9 mouse cellular contexts compared by ENCODE assay signal in genomic region chr8:71572847-71573633, GRCm38 (mm10). TPM values are rescaled to one million over a fixed set of nuclear protein-coding genes. Genes with fewer than 3 reads are reported as not detected.
A peak's percentile ranks its signal among the peaks of the same experiment; 100 is the strongest.
DNase-seq lines count a peak whose midpoint lies in the region; ATAC-seq lines count a peak whose summit lies in the region.
"Had no signal": no experiment of that assay in that cellular context is flagged by ENCODE, and none has a peak within 500 bp of the region (broad histone marks: within the 10 kb centered on the region; RNA-seq: fewer than 3 reads in every experiment).

No protein-coding gene starts in this region.

- H3K27ac ChIP-seq in limb, embryonic 13.5 days = peak overlapping the region; percentile 67

- 74% methylated on average over 9 of the region's 9 CpGs for WGBS in limb, embryonic 13.5 days

- H3K27me3 ChIP-seq in limb, embryonic 13.5 days = peaks cover 11% of the 10 kb centered on the region

- peaks cover 35% of the 10 kb centered on the region for H3K4me1 ChIP-seq in limb, embryonic 13.5 days

- no peaks in the 10 kb centered on the region for H3K36me3 ChIP-seq in limb, embryonic 13.5 days

- no peaks in the 10 kb centered on the region for H3K9me3 ChIP-seq in limb, embryonic 13.5 days

- ATAC-seq in limb, embryonic 13.5 days (ENCODE audit: low FRiP score, low read depth) = no peak
- ATAC-seq in megakaryocyte progenitor cell, adult 5-6 weeks (replicated peaks; ENCODE audit: poor library complexity) = no peak

- H3K9ac ChIP-seq in limb, embryonic 13.5 days = peak overlapping the region; percentile 39; the same call in 1 of the 2 replicates

- H3K4me3 ChIP-seq in limb, embryonic 13.5 days = peak overlapping the region; percentile 15

- peak; percentile 89 for DNase-seq in layer of hippocampus, adult 11-12 months (ENCODE audit: low spot score)
- no peak for DNase-seq in layer of hippocampus, adult 9-10 months (ENCODE audit: low spot score)
- DNase-seq in cerebellum, adult 11-12 months = peak; percentile 79
- peak; percentile 64 to 66 for DNase-seq in frontal cortex, postnatal 25 days (ENCODE audit: low spot score in 2 of 2)
- DNase-seq in kidney, adult 8-10 months = peak; percentile 69 to 73
- DNase-seq in testis, postnatal 10 days (ENCODE audit: low spot score) = peak; percentile 94

- H3K4me2 ChIP-seq in limb, embryonic 13.5 days (replicated peaks) = peak overlapping the region; percentile 79

RNA-seq across cellular contexts. Expression of gene Slc27a1, which starts 4.4 kb away (rescaled TPM):
- polyA plus RNA-seq in limb, embryonic 13.5 days (2015; fragmentation: Nextera tagmentation; extraction: Ambion mirVana) = 52.2 and 52.3 TPM in 2 replicates
- 3.6 TPM in 2 replicates for total RNA-seq in megakaryocyte progenitor cell, adult 5-6 weeks (2015)
- total RNA-seq in megakaryocyte progenitor cell, adult 5-6 weeks (2017) = 3.5 and 3.8 TPM in 2 replicates

RNA-seq across cellular contexts. Expression of gene Nxnl1, which starts 6.6 kb away (rescaled TPM):
- polyA plus RNA-seq in limb, embryonic 13.5 days (2015; fragmentation: Nextera tagmentation; extraction: Ambion mirVana) = not detected in 2 replicates
- total RNA-seq in megakaryocyte progenitor cell, adult 5-6 weeks (2015) = not detected in 2 replicates
- total RNA-seq in megakaryocyte progenitor cell, adult 5-6 weeks (2017) = not detected in 2 replicates

RNA-seq across cellular contexts. Expression of gene Tmem221, which starts 14.4 kb away (rescaled TPM):
- 0.27 and 0.64 TPM in 2 replicates for polyA plus RNA-seq in limb, embryonic 13.5 days (2015; fragmentation: Nextera tagmentation; extraction: Ambion mirVana)
- total RNA-seq in megakaryocyte progenitor cell, adult 5-6 weeks (2015) = 0.17 TPM in 1 of 2 replicates, not detected in the other
- total RNA-seq in megakaryocyte progenitor cell, adult 5-6 weeks (2017) = not detected in 2 replicates
- total RNA-seq: hematopoietic stem cell, adult 5-6 weeks had no signal

RNA-seq across cellular contexts. Expression of gene Pgls, which starts 18.9 kb away (rescaled TPM):
- polyA plus RNA-seq in limb, embryonic 13.5 days (2015; fragmentation: Nextera tagmentation; extraction: Ambion mirVana) = 210 and 212 TPM in 2 replicates
- total RNA-seq in megakaryocyte progenitor cell, adult 5-6 weeks (2015) = 116 and 134 TPM in 2 replicates
- 128 and 131 TPM in 2 replicates for total RNA-seq in megakaryocyte progenitor cell, adult 5-6 weeks (2017)

RNA-seq across cellular contexts. Expression of gene Fam129c, which starts 24.4 kb away (rescaled TPM):
- 4.0 and 5.7 TPM in 2 replicates for polyA plus RNA-seq in limb, embryonic 13.5 days (2015; fragmentation: Nextera tagmentation; extraction: Ambion mirVana)
- total RNA-seq in megakaryocyte progenitor cell, adult 5-6 weeks (2015) = 6.5 and 10.2 TPM in 2 replicates
- total RNA-seq in megakaryocyte progenitor cell, adult 5-6 weeks (2017) = 1.00 and 5.3 TPM in 2 replicates
